Mouse (Mus musculus) mouse embryonic stem cell (cell line): ENCODE measurements around the gene Aqp11.

Experiments
- in situ Hi-C, 2 experiments: fragments of 300-500 bp; cut with MboI; formaldehyde crosslinking; loops; 1 replicate in 1 of 2; 3 replicates in 1 of 2; pipeline ENCODE4 v1.14.3; 2019 to 2020; ENCODE audit warnings: low sequenced_read_pairs in 2 of 2, low pct_unique_long_range_greater_than_20kb in 1 of 2, mixed read lengths in 1 of 2; ENCODE audit not compliant: unreplicated experiment in 1 of 2

Aqp11 gene

GRCm38 (mm10) chr7:97749207-97750190 lies 11.4 kb upstream of the Aqp11 start:
- in situ Hi-C loops: loop anchor here (5.0 to 25.0 kb wide), 5 partner anchors 95 to 375 kb away; partner anchors contain the start of gene Myo7a (in 1 of the 2)

- in situ Hi-C loops: loop anchor here (10.0 to 25.0 kb wide), 3 partner anchors 236 to 376 kb away; partner anchors contain the start of gene Myo7a (in 1 of the 2)
Observed at GRCm38 (mm10) chr7:97748527-97749206, 10.6 kb upstream of the Aqp11 start.

GRCm38 (mm10) chr7:97747787-97748497 lies 9.9 kb upstream of the Aqp11 start:
- in situ Hi-C loops: loop anchor here (10.0 to 25.0 kb wide), 3 partner anchors 237 to 377 kb away; partner anchors contain the start of gene Myo7a (in 1 of the 2)

- in situ Hi-C loops: loop anchor here (10.0 to 25.0 kb wide), 3 partner anchors 238 to 378 kb away; partner anchors contain the start of gene Myo7a (in 1 of the 2)
Observed at GRCm38 (mm10) chr7:97747176-97747707, 9.2 kb upstream of the Aqp11 start.

- in situ Hi-C loops: loop anchor here (10.0 to 25.0 kb wide), 3 partner anchors 240 to 380 kb away; partner anchors contain the start of gene Myo7a (in 1 of the 2)
Observed at GRCm38 (mm10) chr7:97745299-97745698, 7.2 kb upstream of the Aqp11 start.

GRCm38 (mm10) chr7:97741756-97742291 lies 3.7 kb upstream of the Aqp11 start:
- in situ Hi-C loops: loop anchor here (10.0 to 25.0 kb wide), 3 partner anchors 243 to 383 kb away; partner anchors contain the start of gene Myo7a (in 1 of the 2)

- in situ Hi-C loops: loop anchor here (10.0 to 25.0 kb wide), 3 partner anchors 244 to 384 kb away; partner anchors contain the start of gene Myo7a (in 1 of the 2)
Observed at GRCm38 (mm10) chr7:97740948-97741347, 2.9 kb upstream of the Aqp11 start.

GRCm38 (mm10) chr7:97737256-97737637 lies 842 bp downstream of the Aqp11 start:
- in situ Hi-C loops: loop anchor here in 1 of 2 experiments (25.0 kb wide), 1 partner anchor 375 kb away; the partner anchor contains the start of gene Myo7a

GRCm38 (mm10) chr7:97735886-97736420 lies 2.1 kb downstream of the Aqp11 start:
- in situ Hi-C loops: loop anchor here in 1 of 2 experiments (25.0 kb wide), 1 partner anchor 376 kb away; the partner anchor contains the start of gene Myo7a

- in situ Hi-C loops: loop anchor here in 1 of 2 experiments (25.0 kb wide), 1 partner anchor 377 kb away; the partner anchor contains the start of gene Myo7a
Observed at GRCm38 (mm10) chr7:97735021-97735420, 3.1 kb downstream of the Aqp11 start.

GRCm38 (mm10) chr7:97733606-97734005 lies 4.5 kb downstream of the Aqp11 start:
- in situ Hi-C loops: loop anchor here in 1 of 2 experiments (25.0 kb wide), 1 partner anchor 379 kb away; the partner anchor contains the start of gene Myo7a

GRCm38 (mm10) chr7:97730427-97730826 lies 7.7 kb downstream of the Aqp11 start:
- in situ Hi-C loops: loop anchor here in 1 of 2 experiments (25.0 kb wide), 1 partner anchor 382 kb away; the partner anchor contains the start of gene Myo7a

GRCm38 (mm10) chr7:97728666-97729614 lies 9.1 kb downstream of the Aqp11 start:
- in situ Hi-C loops: loop anchor here in 1 of 2 experiments (25.0 kb wide), 1 partner anchor 383 kb away; the partner anchor contains the start of gene Myo7a

GRCm38 (mm10) chr7:97726778-97727177 lies 11.3 kb downstream of the Aqp11 start:
- in situ Hi-C loops: loop anchor here in 1 of 2 experiments (25.0 kb wide), 1 partner anchor 386 kb away; the partner anchor contains the start of gene Myo7a

- in situ Hi-C loops: loop anchor here in 1 of 2 experiments (25.0 kb wide), 1 partner anchor 386 kb away; the partner anchor contains the start of gene Myo7a
Observed at GRCm38 (mm10) chr7:97726080-97726479, 12.0 kb downstream of the Aqp11 start.
